10 mouse cellular contexts compared by ENCODE assay signal in the genomic region with DNA sequence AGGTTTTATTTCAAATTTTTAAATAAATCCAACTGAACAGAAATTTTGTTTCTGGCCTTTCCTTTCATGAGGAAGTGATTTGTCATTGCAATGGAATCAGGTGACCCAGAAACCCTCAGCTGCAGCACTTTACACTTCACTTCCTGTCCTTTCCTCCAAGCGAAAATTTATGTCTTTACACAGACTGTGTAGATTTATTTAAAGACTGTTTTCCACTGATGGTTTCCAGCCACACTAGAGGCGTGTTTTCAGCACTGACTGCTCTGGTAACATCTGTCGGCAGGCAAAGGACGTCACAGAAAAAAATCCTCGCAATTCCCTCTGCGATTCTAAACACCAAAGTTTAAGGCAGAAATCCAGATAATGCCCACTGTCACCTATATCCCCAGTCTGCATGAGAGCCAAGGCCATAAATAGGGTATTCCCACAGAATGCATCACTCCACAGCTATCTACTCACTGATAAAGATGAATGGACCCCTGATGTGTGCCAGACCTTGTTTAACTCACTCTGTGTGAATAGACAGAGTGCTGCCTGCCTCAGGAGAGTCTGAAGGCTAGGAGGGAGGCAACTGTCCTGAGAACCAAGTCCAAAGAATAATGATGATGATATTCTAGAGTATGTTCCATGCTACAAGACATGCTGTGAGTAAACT.
A peak's percentile ranks its signal among the peaks of the same experiment; 100 is the strongest.
DNase-seq lines count a peak whose midpoint lies in the region; ATAC-seq lines count a peak whose summit lies in the region.
"Had no signal": no experiment of that assay in that cellular context is flagged by ENCODE, and none has a peak within 500 bp of the region (broad histone marks: within the 10 kb centered on the region; RNA-seq: fewer than 3 reads in every experiment).

No protein-coding gene starts in this region.

- H3K27ac ChIP-seq in heart, embryonic 15.5 days, result no peak overlapping the region
- H3K27ac ChIP-seq in intestine, embryonic 16.5 days (ENCODE audit: low read length), result no peak overlapping the region
- H3K27ac ChIP-seq in midbrain, embryonic 11.5 days (ENCODE audit: low read depth, low read length), result no peak overlapping the region
- H3K27ac ChIP-seq: layer of hippocampus, adult 2 months had no signal

- no peaks in the 10 kb centered on the region for H3K9me3 ChIP-seq in heart, embryonic 15.5 days (replicated peaks)
- H3K9me3 ChIP-seq in intestine, embryonic 16.5 days (ENCODE audit: control insufficient read depth, low read length), result no peaks in the 10 kb centered on the region
- no peaks in the 10 kb centered on the region for H3K9me3 ChIP-seq in midbrain, embryonic 11.5 days (ENCODE audit: control insufficient read depth, low read length)

- H3K9ac ChIP-seq in heart, embryonic 15.5 days, result no peak overlapping the region
- H3K9ac ChIP-seq in intestine, embryonic 16.5 days (ENCODE audit: low read depth, low read length), result no peak overlapping the region
- H3K9ac ChIP-seq in midbrain, embryonic 11.5 days (ENCODE audit: low read length), result no peak overlapping the region

- no peak for DNase-seq in heart, adult 11 months
- peak; percentile 68 for DNase-seq in mesoderm, embryonic 11.5 days (ENCODE audit: low read depth, low spot score)
- DNase-seq in gastrocnemius, postnatal 25 days, result no peak
- no peak for DNase-seq in adrenal gland, adult 18-20 months (ENCODE audit: low spot score in 2 of 2)
- no peak for DNase-seq in midbrain, embryonic 11.5 days (ENCODE audit: low spot score, missing footprints)
- DNase-seq: gastrocnemius, postnatal 14 days had no signal

- H3K27me3 ChIP-seq in heart, embryonic 15.5 days, result no peaks in the 10 kb centered on the region
- no peaks in the 10 kb centered on the region for H3K27me3 ChIP-seq in intestine, embryonic 16.5 days (replicated peaks; ENCODE audit: control insufficient read depth, insufficient read depth, low read length)
- H3K27me3 ChIP-seq in midbrain, embryonic 11.5 days (ENCODE audit: control insufficient read depth, insufficient read depth, low read length), result no peaks in the 10 kb centered on the region

- ATAC-seq in heart, embryonic 15.5 days (replicated peaks; ENCODE audit: insufficient number of reproducible peaks, insufficient read depth, low FRiP score, low read depth), result no peak
- ATAC-seq in common myeloid progenitor, adult 5-6 weeks (replicated peaks; ENCODE audit: low read depth, poor library complexity, severe bottlenecking), result peak; percentile 77
- peak; percentile 60; the same call in 1 of the 2 replicates for ATAC-seq in intestine, embryonic 16.5 days
- ATAC-seq in midbrain, embryonic 11.5 days (ENCODE audit: low FRiP score), result no peak

- 5% methylated on average over 6 of the region's 6 CpGs for WGBS in heart, embryonic 15.5 days
- 38% methylated on average over 6 of the region's 6 CpGs for WGBS in intestine, embryonic 16.5 days
- WGBS in midbrain, embryonic 11.5 days, result 79% methylated on average over 6 of the region's 6 CpGs

- peaks cover 8% of the 10 kb centered on the region for H3K4me1 ChIP-seq in heart, embryonic 15.5 days (replicated peaks)
- H3K4me1 ChIP-seq in intestine, embryonic 16.5 days (ENCODE audit: control insufficient read depth, insufficient read depth, low read length), result no peaks in the 10 kb centered on the region
- no peaks in the 10 kb centered on the region for H3K4me1 ChIP-seq in midbrain, embryonic 11.5 days (ENCODE audit: control insufficient read depth, insufficient read depth, low read length)

- H3K36me3 ChIP-seq in heart, embryonic 15.5 days, result no peaks in the 10 kb centered on the region
- H3K36me3 ChIP-seq in intestine, embryonic 16.5 days (ENCODE audit: control insufficient read depth, insufficient read depth, low read length), result no peaks in the 10 kb centered on the region
- no peaks in the 10 kb centered on the region for H3K36me3 ChIP-seq in midbrain, embryonic 11.5 days (ENCODE audit: control insufficient read depth, insufficient read depth, low read length)

- peak overlapping the region; percentile 34 for H3K4me2 ChIP-seq in heart, embryonic 15.5 days
- H3K4me2 ChIP-seq in intestine, embryonic 16.5 days (ENCODE audit: low read depth, low read length), result no peak overlapping the region
- H3K4me2 ChIP-seq in midbrain, embryonic 11.5 days, result no peak overlapping the region

- no peak overlapping the region for H3K4me3 ChIP-seq in heart, embryonic 15.5 days
- no peak overlapping the region for H3K4me3 ChIP-seq in intestine, embryonic 16.5 days (ENCODE audit: low read length)
- H3K4me3 ChIP-seq in midbrain, embryonic 11.5 days (ENCODE audit: low read depth, low read length), result no peak overlapping the region
- H3K4me3 ChIP-seq: layer of hippocampus, adult 2 months had no signal

Comparison
In these comparisons a context has a peak if more than half of its experiments do, and no peak if none do; other contexts are left out.
1. ATAC-seq: peak in common myeloid progenitor, adult 5-6 weeks (single experiment) and intestine, embryonic 16.5 days (single experiment); none in heart, embryonic 15.5 days (single experiment) and midbrain, embryonic 11.5 days (single experiment).